Mouse (Mus musculus): ENCODE measurements around the gene Dnah6. TPM values are rescaled to one million over a fixed set of nuclear protein-coding genes. Genes with fewer than 3 reads are reported as not detected.

Dnah6 gene
- total RNA-seq (2014; rRNA removed) = not detected in 2 replicates
- polyA plus RNA-seq (2012; rRNA removed) = not detected in 2 replicates

DNA sequence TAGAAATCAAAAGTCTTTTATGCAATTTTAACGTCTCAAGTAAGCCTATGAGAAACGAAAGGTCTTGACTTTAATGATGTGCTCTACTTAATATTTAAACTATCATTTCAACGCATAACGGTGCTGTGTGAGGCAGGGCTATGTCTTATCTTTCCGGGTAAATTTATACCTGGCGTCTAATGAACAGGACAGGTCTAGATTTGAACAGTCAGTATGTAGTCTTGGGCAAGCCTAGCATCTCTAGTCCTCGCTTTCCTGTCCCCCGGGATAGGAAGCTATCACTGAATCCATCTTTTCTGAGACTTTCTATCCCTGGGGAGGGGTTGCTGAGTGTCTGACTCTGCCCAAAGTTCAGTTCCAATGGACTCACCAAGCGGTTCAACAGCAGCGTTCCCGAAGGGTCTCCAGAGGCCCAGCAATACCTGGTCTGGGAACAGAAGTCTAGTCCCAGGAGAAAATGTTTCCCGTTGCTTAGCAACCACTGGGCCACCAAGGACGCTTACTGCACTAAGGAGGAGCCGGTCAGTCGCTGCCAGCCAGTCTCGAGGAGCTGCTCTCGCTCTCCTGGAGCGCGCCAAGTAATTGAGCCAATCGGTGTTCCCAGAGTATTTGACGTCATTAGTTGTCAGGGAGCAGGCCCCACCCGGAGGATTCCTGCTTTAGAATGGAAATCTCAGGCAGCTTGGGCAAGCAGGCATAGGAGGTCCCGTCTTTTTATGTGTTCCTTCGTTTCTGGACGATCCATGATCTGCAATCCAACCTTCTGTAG, at the start of gene Dnah6:
Gene Dnah6, minus strand, starts transcription at position 463 of the 769 bp plus-strand sequence.
- H3K27me3 ChIP-seq (ENCODE audit: control insufficient read depth, insufficient read depth, low read length) = no peaks in the 10 kb centered on the region
- no peak for TF ChIP-seq POLR2A (IDR thresholded peaks at IDR 0.05; ENCODE audit: extremely low read depth, insufficient read depth, low read length)
- no peaks in the 10 kb centered on the region for H3K36me3 ChIP-seq (ENCODE audit: control insufficient read depth, insufficient read depth, low read length)
- H3K4me3 ChIP-seq (ENCODE audit: insufficient read depth, low read depth, low read length) = 0 out of 2 replicates have a peak within 1 kb of the TSS, but pooled peaks have one; percentile 17
- H3K4me1 ChIP-seq (ENCODE audit: control insufficient read depth, insufficient read depth, low read length) = peaks cover 3% of the 10 kb centered on the region; the same call in 1 of the 2 replicates
- peak; percentile 86 for DNase-seq (ENCODE audit: extremely low read depth, low read depth, low spot score)
- 47% methylated on average over 25 of the region's 25 CpGs for WGBS
- H3K27ac ChIP-seq (replicated peaks; ENCODE audit: insufficient read depth, low read depth, low read length) = peak within 1 kb of the TSS; percentile 49; the same call in 1 of the 2 replicates
- H3K79me2 ChIP-seq (ENCODE audit: control insufficient read depth, insufficient read depth, low read length) = no peaks in the 10 kb centered on the region
- H3K9ac ChIP-seq (ENCODE audit: low read depth, low read length) = peak within 1 kb of the TSS; percentile 13; the same call in 1 of the 2 replicates

DNA sequence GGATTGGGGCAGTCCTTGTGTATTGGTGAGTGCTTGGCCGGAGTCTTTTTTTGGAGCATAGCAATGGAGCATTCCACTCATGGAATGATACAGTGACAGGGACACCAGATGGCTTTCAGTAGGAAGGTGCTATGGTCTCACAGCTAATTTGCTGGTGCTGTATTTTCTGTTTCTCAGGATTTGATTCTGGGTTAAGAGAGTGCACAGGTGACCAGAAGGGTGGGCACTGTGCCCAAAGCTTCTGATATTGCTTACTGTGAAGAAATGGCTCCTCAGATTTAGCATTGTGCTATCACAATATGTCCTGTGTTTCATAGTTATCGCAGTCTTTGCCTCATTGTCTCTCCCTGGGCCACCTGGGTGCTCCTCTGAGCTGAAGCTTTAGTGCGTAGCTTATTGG, 47.9 kb upstream of the Dnah6 start:
- peaks cover 3% of the 10 kb centered on the region; the same call in 1 of the 2 replicates for H3K79me2 ChIP-seq (ENCODE audit: control insufficient read depth, insufficient read depth, low read length)
- TF ChIP-seq CTCF (IDR thresholded peaks at IDR 0.05; ENCODE audit: low read depth, low read length) (no peak), POLR2A (IDR thresholded peaks at IDR 0.05; ENCODE audit: extremely low read depth, insufficient read depth, low read length) (no peak)
- no peaks in the 10 kb centered on the region for H3K27me3 ChIP-seq (ENCODE audit: control insufficient read depth, insufficient read depth, low read length)
- H3K9ac ChIP-seq (ENCODE audit: low read depth, low read length) = no peak overlapping the region
- H3K36me3 ChIP-seq (ENCODE audit: control insufficient read depth, insufficient read depth, low read length) = peaks cover 66% of the 10 kb centered on the region
- H3K27ac ChIP-seq (replicated peaks; ENCODE audit: insufficient read depth, low read depth, low read length) = no peak overlapping the region
- no peak overlapping the region for H3K4me3 ChIP-seq (ENCODE audit: insufficient read depth, low read depth, low read length)
- peaks cover 6% of the 10 kb centered on the region for H3K4me1 ChIP-seq (ENCODE audit: control insufficient read depth, insufficient read depth, low read length)
- WGBS = 96% methylated on average over 3 of the region's 3 CpGs
- no peak for DNase-seq (ENCODE audit: extremely low read depth, low read depth, low spot score)

DNA sequence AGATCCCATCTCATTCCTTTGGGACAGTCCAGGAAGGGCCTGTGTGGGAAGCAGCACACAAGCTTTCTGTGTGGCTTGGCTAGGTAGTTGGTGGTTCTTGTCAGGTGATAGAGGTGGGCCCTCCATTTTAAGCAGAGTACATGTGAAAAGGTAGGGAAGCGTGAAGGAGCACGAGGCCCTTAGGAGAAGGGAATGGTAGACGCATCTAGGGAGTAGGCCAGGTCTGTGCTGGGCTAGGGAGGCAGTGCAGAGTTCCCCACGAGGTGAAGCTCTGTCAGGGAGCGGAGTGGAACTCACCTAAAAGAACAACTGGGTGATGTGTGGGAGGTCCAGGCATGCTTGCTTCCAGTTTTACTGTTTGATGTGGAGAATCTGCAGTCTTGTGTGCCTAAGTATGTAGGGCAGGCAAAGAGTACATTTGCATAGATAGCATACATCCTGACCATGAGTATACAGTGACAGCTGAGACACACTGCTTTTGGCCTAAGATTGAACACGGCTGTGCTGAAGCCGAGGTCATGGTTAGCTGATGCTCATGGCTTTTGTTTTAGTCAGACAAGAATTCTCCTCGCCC, 46.4 kb upstream of the Dnah6 start:
- Histone ChIP-seq H3K27ac (replicated peaks; ENCODE audit: insufficient read depth, low read depth, low read length) (no peak overlapping the region), H3K79me2 (ENCODE audit: control insufficient read depth, insufficient read depth, low read length) (peaks cover 3% of the 10 kb centered on the region; the same call in 1 of the 2 replicates), H3K4me3 (ENCODE audit: insufficient read depth, low read depth, low read length) (no peak overlapping the region), H3K36me3 (ENCODE audit: control insufficient read depth, insufficient read depth, low read length) (peaks cover 70% of the 10 kb centered on the region), H3K9ac (ENCODE audit: low read depth, low read length) (no peak overlapping the region), H3K4me1 (ENCODE audit: control insufficient read depth, insufficient read depth, low read length) (peaks cover 7% of the 10 kb centered on the region), H3K27me3 (ENCODE audit: control insufficient read depth, insufficient read depth, low read length) (no peaks in the 10 kb centered on the region)
- no peak for DNase-seq (ENCODE audit: extremely low read depth, low read depth, low spot score)
- TF ChIP-seq CTCF (IDR thresholded peaks at IDR 0.05; ENCODE audit: low read depth, low read length) = no peak
- no peak for TF ChIP-seq POLR2A (IDR thresholded peaks at IDR 0.05; ENCODE audit: extremely low read depth, insufficient read depth, low read length)
- 94% methylated on average over 8 of the region's 8 CpGs for WGBS

DNA sequence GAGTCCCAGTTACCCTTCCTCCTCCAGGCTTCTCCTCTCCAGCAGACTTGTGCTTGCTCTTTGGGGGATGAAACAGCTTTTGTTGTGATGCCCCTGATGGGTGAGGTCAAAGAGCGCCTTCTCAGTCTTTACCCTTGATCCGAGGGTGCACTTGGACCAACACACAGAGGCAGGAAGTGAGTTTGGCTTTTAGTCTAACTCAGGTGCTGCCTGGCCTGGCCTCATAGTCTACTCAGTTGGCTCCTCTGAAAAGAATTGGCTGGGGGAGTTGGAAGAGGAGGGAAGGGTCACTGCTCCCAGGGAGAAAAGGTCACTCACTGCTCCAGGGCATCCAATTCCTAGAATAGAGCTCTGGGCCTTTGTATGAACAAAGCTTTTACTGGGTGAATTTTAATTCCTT, 43.4 kb upstream of the Dnah6 start:
- Histone ChIP-seq H3K4me1 (ENCODE audit: control insufficient read depth, insufficient read depth, low read length) (peaks cover 7% of the 10 kb centered on the region), H3K4me3 (ENCODE audit: insufficient read depth, low read depth, low read length) (no peak overlapping the region), H3K9ac (ENCODE audit: low read depth, low read length) (no peak overlapping the region), H3K79me2 (ENCODE audit: control insufficient read depth, insufficient read depth, low read length) (peaks cover 3% of the 10 kb centered on the region; the same call in 1 of the 2 replicates), H3K36me3 (ENCODE audit: control insufficient read depth, insufficient read depth, low read length) (peaks cover 62% of the 10 kb centered on the region), H3K27me3 (ENCODE audit: control insufficient read depth, insufficient read depth, low read length) (no peaks in the 10 kb centered on the region), H3K27ac (replicated peaks; ENCODE audit: insufficient read depth, low read depth, low read length) (no peak overlapping the region)
- DNase-seq (ENCODE audit: extremely low read depth, low read depth, low spot score) = peak; percentile 85
- TF ChIP-seq POLR2A (IDR thresholded peaks at IDR 0.05; ENCODE audit: extremely low read depth, insufficient read depth, low read length) = no peak
- no peak for TF ChIP-seq CTCF (IDR thresholded peaks at IDR 0.05; ENCODE audit: low read depth, low read length)
- 26% methylated on average over 2 of the region's 2 CpGs for WGBS

DNA sequence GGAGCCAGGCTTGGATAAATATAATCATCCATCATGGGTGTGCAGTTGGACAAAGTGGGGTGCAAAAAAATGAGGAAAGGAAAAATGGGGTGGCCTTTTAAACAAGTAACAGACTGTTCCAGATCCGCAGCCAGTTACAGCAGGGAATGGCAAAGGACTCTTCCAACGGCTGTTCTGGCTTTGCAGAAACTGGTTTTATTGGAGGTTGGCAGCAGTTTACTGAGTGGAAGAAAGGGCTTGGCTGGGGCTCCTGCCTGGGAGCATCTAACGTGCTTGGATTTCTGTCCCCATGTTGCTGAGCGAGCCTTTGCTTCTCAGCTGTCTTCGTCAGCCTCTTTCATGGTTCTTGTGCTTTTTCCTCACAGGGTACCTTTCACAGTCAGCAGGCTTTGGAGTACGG, 38.7 kb upstream of the Dnah6 start:
- TF ChIP-seq POLR2A (IDR thresholded peaks at IDR 0.05; ENCODE audit: extremely low read depth, insufficient read depth, low read length) (no peak), CTCF (IDR thresholded peaks at IDR 0.05; ENCODE audit: low read depth, low read length) (no peak)
- Histone ChIP-seq H3K4me1 (ENCODE audit: control insufficient read depth, insufficient read depth, low read length) (peaks cover 5% of the 10 kb centered on the region), H3K79me2 (ENCODE audit: control insufficient read depth, insufficient read depth, low read length) (peaks cover 12% of the 10 kb centered on the region; the same call in 1 of the 2 replicates)

More for the DNA sequence above, 38.7 kb upstream of the Dnah6 start:
- Histone ChIP-seq H3K27me3 (ENCODE audit: control insufficient read depth, insufficient read depth, low read length) (no peaks in the 10 kb centered on the region), H3K36me3 (ENCODE audit: control insufficient read depth, insufficient read depth, low read length) (peaks cover 59% of the 10 kb centered on the region), H3K27ac (replicated peaks; ENCODE audit: insufficient read depth, low read depth, low read length) (no peak overlapping the region), H3K4me3 (ENCODE audit: insufficient read depth, low read depth, low read length) (no peak overlapping the region), H3K9ac (ENCODE audit: low read depth, low read length) (no peak overlapping the region)
- 90% methylated on average over 6 of the region's 6 CpGs for WGBS
- no peak for DNase-seq (ENCODE audit: extremely low read depth, low read depth, low spot score)
